Mouse (Mus musculus) liver, embryonic 11.5 days (tissue): ENCODE data around the gene Klhl13. TPM values are rescaled to one million over a fixed set of nuclear protein-coding genes. Genes with fewer than 3 reads are reported as not detected.

Experiments
- ATAC-seq: fragments of 200-750 bp; cut with Nextera tagmentation; replicated peaks from 2 replicates; pipeline ENCODE4 v1.8.0; 2017; ENCODE audit warnings: moderate number of reproducible peaks, mild to moderate bottlenecking, moderate TSS enrichment, moderate library complexity; ENCODE audit not compliant: low FRiP score
- DNase-seq: peaks from one replicate; pipeline ENCODE4 v3.0.0-alpha.2; 2017; ENCODE audit warnings: low spot score
- H3K27ac ChIP-seq: fragments of 300-500 bp; sonication (generic); 2 replicates; pipeline ENCODE4 v1.5.1; 2014; ENCODE audit warnings: mild to moderate bottlenecking, low read depth, low read length, control low read depth
- H3K27me3 ChIP-seq: fragments of 300-500 bp; sonication (generic); replicated peaks from 2 replicates; pipeline ENCODE4 v1.6.1; 2014; ENCODE audit warnings: low read length, mixed read lengths; ENCODE audit not compliant: control insufficient read depth, insufficient read depth
- H3K36me3 ChIP-seq: fragments of 300-500 bp; sonication (generic); 2 replicates; pipeline ENCODE4 v1.6.1; 2014; ENCODE audit warnings: mild to moderate bottlenecking, low read length, moderate library complexity, mixed read lengths; ENCODE audit not compliant: control insufficient read depth, insufficient read depth
- H3K4me1 ChIP-seq: fragments of 300-500 bp; sonication (generic); replicated peaks from 2 replicates; pipeline ENCODE4 v1.6.1; 2014; ENCODE audit warnings: low read length, mixed read lengths; ENCODE audit not compliant: control insufficient read depth, insufficient read depth
- H3K4me2 ChIP-seq: fragments of 300-500 bp; sonication (generic); 2 replicates; pipeline ENCODE4 v1.6.1; 2014; ENCODE audit warnings: mild to moderate bottlenecking, control low read depth, moderate library complexity
- H3K4me3 ChIP-seq: fragments of 300-500 bp; sonication (generic); 2 replicates; pipeline ENCODE4 v1.5.1; 2014; ENCODE audit warnings: low read depth, low read length, control low read depth
- H3K9ac ChIP-seq: fragments of 300-500 bp; sonication (generic); 2 replicates; pipeline ENCODE4 v1.6.1; 2014; ENCODE audit warnings: low read depth, low read length, control low read depth
- H3K9me3 ChIP-seq: fragments of 300-500 bp; sonication (generic); 2 replicates; pipeline ENCODE4 v1.6.1; 2016; ENCODE audit warnings: low read length, inconsistent platforms, mixed read lengths; ENCODE audit not compliant: control insufficient read depth
- WGBS: fragments of 180-500 bp; shearing (Covaris S2); extraction: QIAGEN DNeasy Blood & Tissue Kit; methylation state at CpG from one replicate; pipeline ENCODE4 v1.1.7; 2014; 5-methylcytosine and 5-hydroxymethylcytosine counted together
- polyA plus RNA-seq: library from polyadenylated mRNA; unstranded; fragments of >200 nt; fragmentation: Nextera tagmentation; extraction: Ambion mirVana; gene quantifications from 2 replicates; pipeline ENCODE4 v1.2.1, GENCODE M21; 2014

Gene Klhl13
- polyA plus RNA-seq, 1 experiment from 2014 or later = 17.2 TPM

- Histone ChIP-seq H3K36me3 (no peaks in the 10 kb centered on the region), H3K9ac (no peak overlapping the region), H3K4me2 (no peak overlapping the region), H3K27ac (no peak overlapping the region), H3K9me3 (no peaks in the 10 kb centered on the region), H3K27me3 (no peaks in the 10 kb centered on the region), H3K4me1 (no peaks in the 10 kb centered on the region), H3K4me3 (no peak overlapping the region)
- no peak for ATAC-seq
- no peak for DNase-seq
- 39% methylated on average over 5 of the region's 5 CpGs for WGBS
These were observed 68.8 kb downstream of the Klhl13 start for GRCm38 (mm10) chrX:23295952-23296598.

- Histone ChIP-seq H3K36me3 (no peaks in the 10 kb centered on the region), H3K4me1 (no peaks in the 10 kb centered on the region), H3K27me3 (no peaks in the 10 kb centered on the region), H3K4me2 (no peak overlapping the region), H3K9me3 (no peaks in the 10 kb centered on the region), H3K4me3 (no peak overlapping the region), H3K27ac (no peak overlapping the region), H3K9ac (no peak overlapping the region)
- ATAC-seq (no peak), DNase-seq (no peak)
- 34% methylated on average over 10 of the region's 10 CpGs for WGBS
These were observed 79.5 kb downstream of the Klhl13 start for GRCm38 (mm10) chrX:23285442-23285817.

- no peaks in the 10 kb centered on the region for H3K27me3 ChIP-seq
- no peak overlapping the region for H3K4me2 ChIP-seq
- H3K4me3 ChIP-seq = no peak overlapping the region
- H3K4me1 ChIP-seq = no peaks in the 10 kb centered on the region
- 68% methylated on average over 11 of the region's 11 CpGs for WGBS
- DNase-seq (no peak), ATAC-seq (no peak)
- no peaks in the 10 kb centered on the region for H3K9me3 ChIP-seq
- no peaks in the 10 kb centered on the region for H3K36me3 ChIP-seq
- no peak overlapping the region for H3K9ac ChIP-seq
- no peak overlapping the region for H3K27ac ChIP-seq
These were observed 80.1 kb downstream of the Klhl13 start for GRCm38 (mm10) chrX:23284530-23285441.

GRCm38 (mm10) chrX:23267601-23268000 is 97.3 kb downstream of the Klhl13 start:
- H3K27me3 ChIP-seq = no peaks in the 10 kb centered on the region
- ATAC-seq (no peak), DNase-seq (no peak)
- WGBS = 86% methylated on average over 1 of the region's 1 CpGs
- H3K9ac ChIP-seq = no peak overlapping the region
- no peaks in the 10 kb centered on the region for H3K4me1 ChIP-seq
- no peaks in the 10 kb centered on the region for H3K9me3 ChIP-seq
- H3K4me2 ChIP-seq = no peak overlapping the region
- no peak overlapping the region for H3K4me3 ChIP-seq
- no peaks in the 10 kb centered on the region for H3K36me3 ChIP-seq
- H3K27ac ChIP-seq = no peak overlapping the region

GRCm38 (mm10) chrX:23248752-23249151 is 116.1 kb downstream of the Klhl13 start:
- H3K4me1 ChIP-seq = no peaks in the 10 kb centered on the region
- no peak overlapping the region for H3K4me2 ChIP-seq
- no peaks in the 10 kb centered on the region for H3K27me3 ChIP-seq
- ATAC-seq (no peak), DNase-seq (no peak)
- no peak overlapping the region for H3K9ac ChIP-seq
- H3K4me3 ChIP-seq = no peak overlapping the region
- no peaks in the 10 kb centered on the region for H3K36me3 ChIP-seq
- no peaks in the 10 kb centered on the region for H3K9me3 ChIP-seq
- no peak overlapping the region for H3K27ac ChIP-seq
